Mouse (Mus musculus) right cerebral cortex, postnatal 25 days (tissue): ENCODE data around the gene Rac2.

Experiments
- DNase-seq: peaks from one replicate; pipeline ENCODE4 v3.0.0; 2022

Rac2 gene

DNA sequence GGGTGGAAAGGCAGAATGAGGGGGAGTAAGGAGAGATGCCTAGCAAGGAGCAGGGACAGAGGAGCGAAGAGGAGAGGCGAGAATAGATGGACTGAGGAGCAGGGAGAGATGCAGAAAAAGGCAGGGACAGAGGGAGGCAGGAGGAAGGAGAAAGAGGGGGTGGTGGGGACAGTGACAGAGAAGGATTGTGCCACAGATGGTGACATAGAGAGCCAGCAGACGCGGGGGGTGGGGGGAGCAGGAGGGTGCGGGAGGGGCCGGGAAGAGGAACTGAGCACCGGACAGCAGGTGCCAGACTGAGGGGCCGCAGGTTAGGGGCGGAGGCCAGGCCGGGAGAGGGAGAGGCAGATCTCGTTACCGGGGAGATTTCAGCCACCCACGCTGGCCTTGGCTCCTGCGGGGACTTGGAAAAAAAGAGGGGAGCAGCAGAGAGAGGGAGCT lies 28.0 kb downstream of the Rac2 start, which contains the start of gene Sstr3:
Sstr3 (minus strand) TSS at position 125 of the 441 bp plus-strand sequence.
- DNase-seq: peak; percentile 52

DNA sequence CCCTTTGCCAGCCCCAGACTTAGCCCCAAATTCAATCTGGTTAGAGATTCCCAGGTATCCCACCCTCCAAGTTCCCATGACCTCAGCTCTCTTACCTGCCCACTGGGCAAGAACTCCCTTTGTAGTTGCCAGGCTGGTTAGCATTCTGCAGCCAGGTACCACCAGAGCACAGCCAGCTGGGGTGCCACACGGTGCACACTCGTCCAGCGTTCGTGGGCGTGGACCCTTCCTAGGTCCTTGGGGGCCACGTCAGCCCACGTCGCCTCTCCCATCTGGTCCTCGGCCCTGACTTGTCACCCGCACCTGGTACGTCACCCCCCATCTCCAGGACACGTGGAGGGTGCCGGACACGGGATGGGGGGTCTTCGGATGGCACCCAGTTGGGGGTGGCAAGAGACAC lies 28.5 kb downstream of the Rac2 start:
- DNase-seq: peak; percentile 42

DNA sequence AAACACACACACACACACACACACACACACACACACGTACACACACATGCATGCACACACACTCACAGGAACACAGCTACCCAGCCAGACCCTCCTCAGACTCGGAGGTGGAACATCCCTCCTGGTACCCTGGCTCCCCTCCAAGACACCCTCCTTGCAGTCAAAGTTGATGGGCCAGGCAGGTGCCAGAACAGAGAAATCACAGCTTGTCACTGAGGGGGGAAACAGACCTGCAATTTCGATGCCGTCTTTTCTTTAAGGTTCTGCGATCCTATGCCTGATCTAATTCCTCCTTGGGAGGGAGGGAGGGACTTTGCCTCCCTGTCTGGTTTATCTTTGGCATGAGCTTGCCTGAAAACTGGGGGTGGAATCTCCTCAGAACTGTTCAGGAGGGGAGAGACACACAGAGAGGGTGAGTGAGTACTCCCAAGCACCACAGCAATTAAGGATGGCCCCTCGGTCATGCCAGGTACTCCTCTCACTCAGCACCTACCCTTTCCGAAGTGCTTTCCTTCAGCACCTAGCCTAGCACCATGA lies 29.7 kb downstream of the Rac2 start:
- DNase-seq: peak; percentile 40

DNA sequence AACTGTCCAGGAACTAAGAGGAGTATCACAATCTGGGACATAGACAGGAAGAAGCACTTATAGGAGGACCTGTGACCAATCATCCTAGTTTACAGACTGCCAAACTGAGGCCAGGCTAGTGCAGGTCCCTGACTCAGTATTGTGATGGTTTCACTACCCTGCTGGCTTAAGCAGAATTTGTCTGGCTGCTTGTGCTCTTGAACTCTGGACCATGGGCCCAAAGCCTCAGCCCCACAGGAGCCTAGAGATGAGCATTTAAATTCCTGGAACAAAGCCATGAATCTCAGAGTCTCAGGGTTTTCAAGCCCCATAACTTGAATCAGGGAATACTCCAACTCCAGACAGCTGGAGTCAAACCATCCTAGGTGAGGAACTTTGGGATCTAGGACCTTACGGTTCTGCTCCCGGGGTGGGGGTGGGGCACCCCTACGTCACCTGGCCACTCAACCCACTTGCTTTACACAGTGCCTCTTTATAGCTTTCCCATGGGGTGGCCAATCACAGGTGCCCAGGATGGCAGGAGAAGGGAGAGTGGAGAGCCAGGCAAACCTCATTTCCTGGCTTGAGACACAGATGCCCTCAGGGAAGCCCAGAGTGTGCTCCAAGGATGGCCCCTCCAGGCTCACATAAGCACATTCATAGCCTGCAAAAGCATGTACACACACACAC lies 30.4 kb downstream of the Rac2 start:
- no peak for DNase-seq

DNA sequence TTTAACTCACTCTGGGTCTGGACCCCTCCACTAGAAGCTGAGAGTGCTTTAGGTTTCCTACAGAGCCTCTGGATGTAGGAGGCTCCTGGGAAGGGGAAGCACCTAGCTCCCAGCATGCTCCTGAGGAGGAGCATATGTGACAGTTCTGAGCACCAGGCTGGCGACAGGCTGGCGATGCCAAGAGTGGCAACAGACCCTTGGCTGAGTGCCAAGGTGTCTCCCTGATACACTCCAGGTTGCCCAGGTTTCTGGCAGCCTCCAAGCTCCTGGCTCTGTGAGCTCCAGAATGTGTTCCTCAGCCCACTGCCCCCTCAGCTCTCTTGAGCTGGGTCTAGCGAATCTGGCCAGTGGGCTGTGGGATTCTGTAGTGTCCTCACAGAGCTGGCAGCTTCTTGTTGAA lies 31.0 kb downstream of the Rac2 start:
- peak; percentile 27 for DNase-seq

DNA sequence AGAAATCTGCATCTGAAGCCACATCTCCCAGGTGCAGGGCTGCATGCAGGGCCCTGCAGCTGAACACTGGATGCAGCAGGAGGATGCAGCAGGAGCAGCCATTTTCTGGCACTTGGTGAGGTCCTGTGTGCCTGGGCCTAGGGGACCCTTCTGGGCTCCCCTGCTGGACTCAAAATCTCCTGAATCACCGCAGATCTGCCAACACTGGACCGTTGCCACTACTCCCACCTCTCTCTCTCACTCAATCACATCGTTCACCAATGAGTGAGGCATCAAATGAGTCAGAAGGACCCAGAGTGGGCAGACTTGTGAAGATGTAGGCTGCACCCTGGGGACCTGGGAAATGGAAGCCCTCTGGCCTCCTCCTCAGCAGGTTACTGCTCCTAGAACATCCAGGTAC lies 31.5 kb downstream of the Rac2 start:
- no peak for DNase-seq

DNA sequence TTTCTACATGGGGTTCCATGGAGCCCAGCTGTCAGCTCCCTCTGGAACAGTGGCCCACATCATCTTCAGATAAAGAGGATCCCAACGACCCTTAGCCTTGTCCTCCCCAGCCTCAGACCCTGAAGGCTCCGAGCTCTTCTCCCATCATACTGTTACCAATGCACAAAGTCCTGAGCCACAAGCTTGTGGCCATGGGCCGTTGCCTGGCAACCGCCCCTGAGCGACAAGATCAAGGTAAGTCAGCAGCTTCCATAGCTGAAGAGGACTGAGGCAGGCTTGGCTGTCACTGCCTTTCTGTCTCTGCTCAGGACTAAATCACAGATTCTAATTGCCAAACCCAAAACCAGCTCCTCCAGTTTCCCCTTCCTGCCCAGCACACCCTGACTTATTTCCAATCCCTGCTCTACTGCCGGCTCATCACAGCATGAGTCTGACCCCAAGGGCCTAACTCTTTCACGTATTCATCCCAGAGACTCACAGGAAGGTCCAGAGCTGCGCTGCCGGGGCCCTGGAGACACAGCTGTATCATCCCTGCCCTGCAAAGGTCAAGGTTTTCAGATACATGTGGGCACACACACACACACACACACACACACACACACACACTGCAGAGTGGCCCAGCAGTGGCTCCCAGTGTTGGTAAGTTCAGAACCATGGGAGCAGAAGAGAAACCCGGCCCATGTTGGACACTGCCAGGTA lies 36.7 kb downstream of the Rac2 start:
- no peak for DNase-seq

DNA sequence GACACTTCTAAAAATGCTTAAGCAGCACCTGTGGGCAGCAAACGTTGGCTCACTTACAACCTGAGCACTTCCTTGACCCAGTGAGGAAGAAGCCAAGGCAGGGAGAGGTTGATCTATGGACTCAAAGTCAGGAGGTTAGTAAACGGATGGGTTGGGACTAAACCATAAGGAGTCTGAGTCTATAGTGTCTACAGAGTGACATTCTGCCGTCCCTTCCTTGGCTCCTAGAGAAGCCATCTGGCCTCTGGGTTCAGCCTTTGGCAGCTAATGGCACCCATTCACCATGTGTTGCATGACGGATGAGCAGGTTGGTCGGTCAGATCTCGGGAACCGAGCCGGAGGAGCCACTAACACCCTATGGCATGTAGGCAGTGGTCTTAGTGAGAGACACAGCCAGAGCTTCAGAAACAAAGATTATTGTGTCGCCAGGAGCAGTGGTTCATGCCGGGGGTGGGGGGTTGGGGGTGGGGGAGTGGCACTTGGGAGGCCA lies 39.2 kb downstream of the Rac2 start:
- DNase-seq: no peak

DNA sequence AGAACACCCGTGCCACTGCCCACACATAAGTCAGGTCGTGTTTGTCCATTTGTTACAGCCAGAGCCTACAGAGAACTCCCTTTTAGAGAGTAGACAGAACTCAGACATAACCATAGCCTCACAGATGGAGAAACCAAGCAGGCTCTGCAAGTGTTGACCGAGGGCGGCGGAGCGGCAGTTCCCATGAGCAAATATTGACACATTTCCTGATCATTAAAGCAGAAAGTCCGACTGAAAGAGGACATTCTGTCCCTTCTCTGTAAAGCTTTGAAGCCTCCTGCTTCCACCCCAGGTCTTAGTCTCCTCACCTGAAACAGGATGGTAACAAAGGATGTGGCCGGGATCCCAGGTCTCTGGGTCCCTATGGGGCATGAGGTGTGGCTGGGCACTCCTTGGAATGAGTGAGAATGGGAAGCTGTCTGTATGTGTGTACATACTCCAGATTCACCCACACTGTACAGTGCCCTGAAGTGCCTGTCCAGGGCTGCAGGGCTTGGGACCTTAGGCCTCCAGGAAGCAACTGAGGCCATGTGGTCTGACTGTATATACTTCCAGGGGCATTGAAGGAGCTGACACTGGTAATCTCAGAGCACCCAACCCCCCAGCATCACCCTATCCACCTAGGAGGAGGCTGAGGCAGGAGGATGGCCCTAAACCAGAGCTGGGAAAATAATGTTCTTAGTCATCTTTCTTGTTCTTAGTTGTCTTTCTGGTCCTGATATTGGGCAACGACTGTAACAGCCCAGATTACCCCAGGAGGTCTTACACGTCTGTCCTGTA lies 39.8 kb downstream of the Rac2 start:
- DNase-seq: no peak

DNA sequence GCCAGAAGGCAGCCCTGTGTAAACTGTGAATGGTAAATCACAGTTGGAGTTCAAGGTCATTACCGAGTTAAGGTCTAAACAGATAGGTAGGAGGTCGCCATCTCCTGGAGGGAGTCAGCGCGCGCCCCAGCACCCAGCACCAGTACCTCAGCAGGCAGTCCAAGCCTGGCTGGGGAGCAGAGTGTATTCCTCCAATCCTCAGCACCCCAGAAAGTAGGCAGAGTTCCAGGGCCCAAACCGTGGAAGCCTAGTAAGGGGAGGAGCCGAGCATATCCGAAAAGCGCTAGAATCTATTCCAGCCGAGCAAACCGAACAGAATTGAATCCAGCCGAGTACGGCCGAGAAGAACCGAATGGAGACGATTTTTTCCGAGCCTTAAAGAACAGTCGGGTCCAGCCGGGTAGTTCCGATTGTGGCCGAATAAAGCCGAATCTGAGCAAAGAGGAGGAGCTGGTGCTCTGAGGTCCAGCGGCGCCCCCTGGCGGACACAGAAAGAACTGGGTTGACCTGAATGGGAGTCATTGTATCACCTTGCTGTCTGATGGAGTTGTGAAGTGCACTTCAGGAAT lies 40.6 kb downstream of the Rac2 start:
- DNase-seq: peak; percentile 98

DNA sequence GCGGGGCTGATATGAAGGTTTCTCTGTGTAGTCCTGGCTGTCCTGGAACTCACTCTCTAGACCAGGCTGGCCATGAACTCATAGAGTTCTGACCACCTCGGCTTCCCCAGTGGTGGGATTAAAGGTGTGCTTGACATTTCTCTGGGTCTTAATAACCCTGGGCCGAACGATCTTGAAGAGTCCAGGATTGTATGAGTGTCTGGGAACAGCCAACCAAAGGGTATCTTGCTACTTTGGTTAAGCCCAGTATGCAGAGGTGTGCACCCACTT lies 41.2 kb downstream of the Rac2 start:
- DNase-seq: no peak

DNA sequence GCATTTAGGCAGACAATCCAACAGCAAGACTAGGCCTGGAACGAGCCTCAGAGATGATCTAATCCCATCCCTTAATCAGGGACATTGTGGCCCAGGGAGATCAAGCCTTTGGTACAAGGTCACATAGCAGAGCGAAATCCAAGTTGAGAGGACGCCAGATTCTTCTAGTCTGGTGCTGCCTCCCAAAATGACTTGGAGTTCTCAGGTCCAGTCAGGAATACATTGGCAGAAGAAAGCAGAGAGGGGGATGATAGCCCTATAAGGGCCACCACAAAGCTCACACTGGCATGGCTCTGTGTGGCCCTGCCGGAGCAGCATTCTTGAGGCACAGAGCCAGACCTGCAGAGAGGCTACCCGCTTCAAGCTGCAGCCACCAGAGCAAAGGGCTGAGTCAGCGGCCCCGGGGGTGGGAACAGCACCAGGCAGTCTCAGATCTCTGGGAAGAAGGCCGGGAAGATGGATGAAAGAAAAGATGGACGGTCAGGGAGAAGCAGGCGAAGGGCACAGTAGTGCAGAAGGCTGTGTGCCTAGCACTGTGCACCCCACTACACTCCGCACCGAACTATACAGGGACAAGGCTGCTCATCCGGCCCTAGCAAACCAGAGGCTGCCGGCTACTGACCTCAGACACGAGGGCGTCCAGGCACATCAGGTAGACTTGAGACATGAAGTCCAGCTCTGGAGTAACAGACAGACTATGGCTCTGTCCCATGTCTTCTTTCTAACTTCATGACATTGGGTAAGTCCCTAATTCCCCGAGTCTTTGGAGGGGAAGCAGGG lies 41.7 kb downstream of the Rac2 start, which contains the start of gene C1qtnf6:
C1qtnf6 (minus strand) TSS at position 746 of the 780 bp plus-strand sequence.
- DNase-seq: no peak

DNA sequence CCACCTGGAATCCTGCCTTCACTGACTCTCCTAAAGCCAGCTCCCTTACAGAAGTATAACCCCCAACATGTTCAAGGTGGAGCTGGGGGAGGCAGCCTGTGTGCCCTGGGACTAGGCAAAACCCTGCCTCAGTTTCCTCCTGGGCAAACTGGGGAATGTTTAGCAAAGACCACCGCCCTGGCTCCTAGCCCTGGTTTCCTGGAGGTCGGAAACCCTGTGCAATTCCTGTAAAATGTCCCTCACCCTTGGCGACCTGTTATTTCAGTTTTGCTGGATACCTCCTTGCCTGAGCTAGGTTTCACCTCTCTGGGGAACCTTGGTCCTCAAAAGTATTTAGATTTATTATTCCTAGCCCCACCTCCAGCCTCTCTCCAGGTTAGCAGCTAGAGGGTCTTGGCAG lies 42.4 kb downstream of the Rac2 start:
- DNase-seq: no peak

DNA sequence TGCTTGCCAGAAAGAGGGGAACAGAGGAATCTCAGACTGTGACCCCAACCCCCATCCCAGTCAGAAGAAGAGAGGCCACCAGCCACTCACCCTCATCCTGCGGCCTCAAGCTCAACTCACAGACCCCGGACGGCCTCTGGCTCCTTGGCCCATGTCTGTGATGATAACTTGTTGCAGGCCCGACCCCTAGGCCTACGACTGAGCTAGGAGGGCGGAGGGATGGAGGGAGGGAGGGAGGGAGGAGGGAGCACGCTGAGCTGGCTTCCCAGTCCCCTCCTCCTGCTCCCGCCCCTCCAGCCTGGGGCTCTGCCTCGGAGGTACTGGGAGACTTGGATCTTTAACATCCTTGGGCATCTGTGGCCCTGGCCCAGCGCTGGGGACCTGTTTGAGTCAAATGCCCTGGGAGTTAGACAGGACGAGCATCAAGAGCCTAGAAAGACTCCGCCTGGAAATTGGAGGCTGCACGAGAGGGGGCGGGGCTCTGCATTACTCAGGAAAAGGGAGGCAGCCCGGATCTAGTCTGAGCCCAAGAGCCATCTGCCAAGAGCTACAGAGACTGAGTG lies 43.1 kb downstream of the Rac2 start:
- DNase-seq: peak; percentile 75

DNA sequence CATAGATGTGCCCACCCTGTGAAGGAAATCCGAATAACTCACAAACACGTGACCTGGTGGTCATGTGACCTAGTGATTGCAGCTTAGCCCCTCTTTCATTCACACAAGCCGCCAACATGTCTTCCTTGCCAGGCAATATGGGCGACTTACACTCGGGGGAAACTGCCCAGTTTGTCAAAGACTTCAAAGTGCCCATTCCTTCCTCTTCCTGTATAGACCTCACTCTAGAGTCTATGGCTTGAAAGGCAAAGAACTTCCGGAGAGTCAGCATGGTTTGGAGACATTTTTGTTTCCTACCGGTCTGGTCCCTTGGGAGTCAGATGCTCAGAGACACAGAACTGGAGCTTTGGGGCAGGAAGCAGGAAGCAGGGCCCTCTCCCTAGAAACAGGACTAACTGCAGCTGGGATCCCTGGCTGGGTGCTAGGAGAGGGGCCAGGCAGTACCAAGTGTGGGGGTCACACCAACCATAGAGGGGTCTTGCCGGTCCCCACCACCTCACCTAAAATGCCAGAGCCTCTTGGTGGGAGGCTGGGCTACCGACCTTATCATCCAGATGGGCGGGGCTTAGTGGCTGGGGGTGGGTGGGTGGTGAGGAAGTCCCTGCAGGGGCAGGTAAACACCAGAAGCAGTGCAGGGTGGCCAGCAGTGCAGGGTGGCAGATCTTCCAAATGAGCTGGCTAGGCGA lies 43.7 kb downstream of the Rac2 start:
- DNase-seq: no peak

DNA sequence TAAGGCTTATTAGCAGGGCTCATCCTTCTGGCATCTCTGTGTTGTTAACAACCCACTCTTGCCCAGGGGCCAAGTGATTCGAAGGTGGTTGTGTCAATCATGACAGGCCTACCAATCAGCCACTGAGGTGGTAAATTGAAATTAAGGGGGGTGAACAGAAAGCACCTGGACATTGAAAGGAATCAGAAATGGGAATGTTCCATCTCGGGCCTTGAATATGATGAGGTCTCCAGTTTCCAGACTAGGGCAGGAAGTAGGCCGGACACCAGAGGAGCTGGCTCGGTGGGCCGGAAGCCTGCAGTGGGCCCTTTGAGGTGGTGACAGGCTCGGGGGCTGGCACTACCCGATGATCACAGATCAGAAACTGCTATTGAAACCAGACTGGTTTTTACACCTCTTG lies 44.6 kb downstream of the Rac2 start:
- no peak for DNase-seq

DNA sequence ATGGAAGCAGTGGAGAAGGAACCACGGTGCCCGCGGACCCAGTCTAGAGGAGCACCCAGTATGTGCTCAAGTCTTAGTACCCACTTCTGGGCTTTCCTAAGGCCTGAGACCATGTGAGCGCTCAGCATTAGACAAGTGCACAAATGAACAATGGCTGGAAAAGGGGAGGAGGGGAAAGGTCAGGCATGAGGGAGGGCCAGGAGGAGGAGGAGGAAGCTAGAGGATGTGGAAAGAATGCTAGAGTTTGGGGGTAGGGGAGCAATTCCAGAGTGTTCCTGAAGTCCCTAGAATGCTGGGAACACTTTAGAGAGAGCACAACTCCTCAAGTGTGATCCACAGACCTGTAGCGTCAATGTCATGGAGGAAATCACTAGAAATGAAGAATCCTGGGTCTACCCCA lies 48.4 kb downstream of the Rac2 start:
- DNase-seq: no peak

DNA sequence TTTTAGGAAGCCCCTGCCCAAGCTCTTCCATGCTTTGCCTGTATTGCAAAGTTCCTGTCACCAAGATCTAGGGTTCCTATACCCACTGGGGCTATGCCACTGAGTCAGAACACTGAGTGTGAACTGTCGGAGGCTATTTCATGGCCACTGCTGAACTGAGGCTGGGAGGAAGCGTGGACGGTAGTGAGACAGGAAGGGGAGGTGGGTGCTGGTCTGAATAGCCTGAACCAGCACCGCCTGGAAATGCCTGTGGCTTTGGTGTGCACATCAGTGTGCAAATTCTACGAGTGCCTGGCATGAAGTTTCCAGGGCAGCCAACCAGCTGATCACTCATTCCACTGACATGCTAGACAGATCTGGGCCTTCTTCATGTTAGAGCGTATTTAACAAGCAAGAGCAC lies 50.7 kb downstream of the Rac2 start:
- no peak for DNase-seq

DNA sequence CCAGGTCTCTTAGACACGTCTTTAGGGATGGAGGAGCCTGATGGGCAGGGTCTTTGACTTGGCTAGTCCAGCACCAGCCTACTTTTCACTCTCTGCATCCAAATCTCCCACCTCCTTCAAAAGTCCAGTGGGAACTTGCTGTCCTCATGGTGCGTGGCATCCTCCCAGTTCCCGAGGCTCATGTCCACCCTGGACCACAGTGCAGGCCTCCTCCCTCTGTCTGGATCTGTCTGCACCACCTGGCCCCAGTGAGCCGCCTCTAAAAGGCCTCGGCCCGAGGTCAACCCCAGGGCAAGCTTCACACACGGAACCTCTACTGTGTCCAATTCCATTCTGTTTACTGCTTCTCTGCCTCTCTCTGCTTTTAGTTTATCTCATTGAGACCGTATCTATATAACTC lies 51.3 kb downstream of the Rac2 start:
- no peak for DNase-seq

DNA sequence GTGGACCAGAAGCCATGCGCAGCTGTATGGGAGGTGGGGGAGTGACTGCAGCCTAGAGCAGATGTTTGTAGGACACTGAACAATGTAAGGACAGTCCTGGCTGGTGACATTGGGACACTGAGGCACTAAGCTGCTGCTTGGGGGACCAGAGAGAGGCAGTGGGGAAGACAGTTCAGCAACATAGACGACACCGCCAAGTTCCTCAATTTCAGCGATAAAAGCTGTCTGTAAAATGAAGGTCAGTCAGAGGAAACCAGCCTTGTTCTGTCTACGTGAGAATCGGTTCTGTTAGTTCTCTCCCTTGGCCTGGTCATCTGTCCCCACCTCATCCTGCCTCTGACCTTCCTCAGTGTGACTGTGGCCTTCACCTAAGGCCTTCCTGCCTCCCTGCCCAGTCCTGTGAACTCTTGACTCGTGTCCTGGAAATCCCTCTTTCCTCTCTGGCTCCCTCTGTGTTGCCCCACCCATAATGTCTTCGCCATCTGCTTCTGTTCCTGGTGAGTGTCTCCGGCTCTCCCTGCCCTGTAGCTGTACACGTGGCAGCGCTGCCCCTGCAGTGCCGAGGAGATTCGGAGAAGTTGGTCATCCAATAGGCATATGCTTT lies 52.4 kb downstream of the Rac2 start:
- no peak for DNase-seq

DNA sequence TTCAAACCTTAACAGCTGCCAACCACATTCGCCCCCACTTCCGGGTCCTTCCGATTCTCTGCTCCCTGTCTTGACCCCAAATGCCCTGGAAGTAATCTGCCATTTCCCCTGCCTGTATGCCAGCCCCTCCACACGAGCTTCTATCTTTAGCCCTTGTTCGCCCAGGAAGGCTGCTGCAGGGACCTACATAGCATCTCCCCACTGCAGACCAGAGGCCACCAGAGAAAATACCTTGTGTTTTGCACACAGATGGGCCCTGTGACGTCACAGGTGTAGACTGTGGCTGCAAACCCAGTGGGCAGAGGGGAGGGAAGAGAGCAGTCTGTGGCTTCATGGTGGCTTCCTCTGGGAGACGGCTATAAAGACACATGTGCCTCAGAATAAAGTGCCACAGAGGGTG lies 54.4 kb downstream of the Rac2 start:
- DNase-seq: no peak
